Mouse (Mus musculus) E14TG2a.4 (cell line): ENCODE measurements around the gene Hmx1.

ENCODE experiments used
- CTCF ChIP-seq: conservative IDR thresholded peaks from 2 replicates; pipeline ENCODE4 v1.5.1; 2014; ENCODE audit warnings: low read length
- NANOG ChIP-seq: IDR thresholded peaks from 2 replicates; pipeline ENCODE4 v1.6.1; 2014; ENCODE audit warnings: borderline replicate concordance, low read length, mixed read lengths
- POU5F1 ChIP-seq: IDR thresholded peaks from 2 replicates; pipeline ENCODE4 v1.6.1; 2014; ENCODE audit warnings: low read length, borderline replicate concordance

GRCm38 (mm10) chr5:35441411-35441810 is 52.5 kb downstream of the Hmx1 start:
- no peak for TF ChIP-seq CTCF
- TF ChIP-seq POU5F1: no peak
- TF ChIP-seq NANOG: no peak
